Mouse (Mus musculus) hindbrain, embryonic 13.5 days (tissue): ENCODE data around the gene Dlx2. TPM values are rescaled to one million over a fixed set of nuclear protein-coding genes. Genes with fewer than 3 reads are reported as not detected.

ENCODE experiments used
- ATAC-seq: fragments of 200-750 bp; cut with Nextera tagmentation; 2 replicates; pipeline ENCODE4 v1.8.0; 2017; ENCODE audit warnings: moderate TSS enrichment; ENCODE audit not compliant: low FRiP score
- H3K27ac ChIP-seq: fragments of 300-500 bp; sonication (generic); 2 replicates; pipeline ENCODE4 v1.5.1; 2015; ENCODE audit warnings: inconsistent platforms, mild to moderate bottlenecking, moderate library complexity
- H3K27me3 ChIP-seq: fragments of 300-500 bp; sonication (generic); 2 replicates; pipeline ENCODE4 v1.6.1; 2015; ENCODE audit warnings: mild to moderate bottlenecking, inconsistent platforms
- H3K36me3 ChIP-seq: fragments of 300-500 bp; sonication (generic); 2 replicates; pipeline ENCODE4 v1.6.1; 2015; ENCODE audit warnings: mild to moderate bottlenecking, inconsistent platforms
- H3K4me1 ChIP-seq: fragments of 300-500 bp; sonication (generic); replicated peaks from 2 replicates; pipeline ENCODE4 v1.6.1; 2015; ENCODE audit warnings: inconsistent platforms
- H3K4me2 ChIP-seq: fragments of 300-500 bp; sonication (generic); 2 replicates; pipeline ENCODE4 v1.6.1; 2015; ENCODE audit warnings: inconsistent platforms, mild to moderate bottlenecking, moderate library complexity
- H3K4me3 ChIP-seq: fragments of 300-500 bp; sonication (generic); 2 replicates; pipeline ENCODE4 v1.5.1; 2015; ENCODE audit warnings: mild to moderate bottlenecking, inconsistent platforms
- H3K9ac ChIP-seq: fragments of 300-500 bp; sonication (generic); 2 replicates; pipeline ENCODE4 v1.6.1; 2015; ENCODE audit warnings: mild to moderate bottlenecking, inconsistent platforms
- H3K9me3 ChIP-seq: fragments of 300-500 bp; sonication (generic); 2 replicates; pipeline ENCODE4 v1.6.1; 2016; ENCODE audit warnings: inconsistent platforms
- WGBS: fragments of 180-500 bp; shearing (Covaris S2); methylation state at CpG from one replicate; pipeline ENCODE4 v1.1.7; 2015; 5-methylcytosine and 5-hydroxymethylcytosine counted together
- polyA plus RNA-seq: library from polyadenylated mRNA; unstranded; fragments of >200 nt; fragmentation: Nextera tagmentation; extraction: Ambion mirVana; gene quantifications from 2 replicates; pipeline ENCODE4 v1.2.1, GENCODE M21; 2015

The Dlx2 gene
- polyA plus RNA-seq, 1 experiment from 2014 or later, result 0.51 TPM

GRCm38 (mm10) chr2:71524763-71525162 is 21.8 kb downstream of the Dlx2 start:
- Histone ChIP-seq H3K27me3 (peaks cover 97% of the 10 kb centered on the region), H3K9me3 (no peaks in the 10 kb centered on the region), H3K9ac (no peak overlapping the region), H3K4me1 (peaks cover 12% of the 10 kb centered on the region), H3K4me3 (no peak overlapping the region), H3K4me2 (no peak overlapping the region), H3K36me3 (no peaks in the 10 kb centered on the region), H3K27ac (no peak overlapping the region)
- ATAC-seq, result no peak
- 26% methylated on average over 13 of the region's 13 CpGs for WGBS

GRCm38 (mm10) chr2:71523431-71523830 is 23.1 kb downstream of the Dlx2 start:
- Histone ChIP-seq H3K4me1 (no peaks in the 10 kb centered on the region), H3K4me2 (no peak overlapping the region), H3K9ac (no peak overlapping the region), H3K27me3 (peaks cover 97% of the 10 kb centered on the region), H3K9me3 (no peaks in the 10 kb centered on the region), H3K4me3 (no peak overlapping the region), H3K36me3 (no peaks in the 10 kb centered on the region), H3K27ac (no peak overlapping the region)
- WGBS, result 51% methylated on average over 4 of the region's 4 CpGs
- ATAC-seq, result no peak

DNA sequence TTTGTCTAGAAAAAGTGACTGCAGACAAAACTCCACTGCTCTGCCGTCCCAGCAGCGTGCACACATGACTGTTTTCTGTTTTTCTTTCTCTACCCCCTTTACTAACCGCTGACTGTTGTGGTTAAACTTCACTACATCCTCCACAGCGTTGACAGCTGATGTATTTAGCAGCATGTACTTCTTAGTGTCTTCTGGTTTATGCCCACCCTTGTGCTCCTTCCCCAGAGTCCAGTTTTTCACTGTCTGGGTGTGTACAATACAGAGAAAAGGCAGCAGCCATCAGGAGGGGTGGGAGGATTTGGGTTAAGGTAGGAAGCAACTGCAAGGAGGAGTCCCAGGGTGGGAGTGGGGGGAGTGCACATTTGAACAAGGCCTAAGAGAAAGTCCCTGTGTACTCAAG is 23.7 kb downstream of the Dlx2 start:
- 72% methylated on average over 4 of the region's 4 CpGs for WGBS
- no peak overlapping the region for H3K4me2 ChIP-seq

DNA sequence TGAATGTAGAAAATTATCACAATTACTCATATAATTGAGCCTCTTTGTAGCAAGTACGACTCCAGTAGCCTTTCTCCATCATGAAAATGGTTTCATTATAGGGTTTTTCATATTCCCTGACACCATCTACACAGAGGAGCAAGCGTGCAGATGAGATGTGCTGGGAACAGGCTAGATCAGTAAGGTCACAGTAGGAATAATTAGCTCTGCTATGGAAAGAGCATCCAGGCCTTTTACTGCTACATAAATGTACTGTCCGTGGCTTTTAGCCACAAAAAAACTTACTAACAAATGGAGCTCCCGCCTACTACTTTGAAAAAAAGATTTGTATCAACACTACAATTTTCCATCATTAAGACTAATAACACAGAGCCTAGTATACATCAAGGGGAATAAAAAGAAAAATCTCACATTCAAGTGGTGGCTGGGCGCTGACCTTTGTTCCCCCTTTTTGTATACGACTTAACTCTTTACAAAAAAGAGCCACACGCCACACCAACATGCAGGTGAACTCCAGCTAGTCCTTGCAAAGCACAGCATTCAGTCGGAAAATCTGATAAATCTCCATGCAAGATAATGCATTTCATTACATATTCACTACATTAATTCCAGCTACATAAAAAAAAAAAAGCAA is 29.0 kb downstream of the Dlx2 start:
- H3K27me3 ChIP-seq, result peaks cover 66% of the 10 kb centered on the region
- WGBS, result 31% methylated on average over 8 of the region's 8 CpGs

More for the DNA sequence above, 23.7 kb downstream of the Dlx2 start:
- no peak overlapping the region for H3K27ac ChIP-seq
- H3K4me1 ChIP-seq, result no peaks in the 10 kb centered on the region
- H3K4me3 ChIP-seq, result no peak overlapping the region
- H3K9ac ChIP-seq, result no peak overlapping the region
- no peaks in the 10 kb centered on the region for H3K36me3 ChIP-seq
- H3K9me3 ChIP-seq, result no peaks in the 10 kb centered on the region
- no peak for ATAC-seq
- H3K27me3 ChIP-seq, result peaks cover 97% of the 10 kb centered on the region

DNA sequence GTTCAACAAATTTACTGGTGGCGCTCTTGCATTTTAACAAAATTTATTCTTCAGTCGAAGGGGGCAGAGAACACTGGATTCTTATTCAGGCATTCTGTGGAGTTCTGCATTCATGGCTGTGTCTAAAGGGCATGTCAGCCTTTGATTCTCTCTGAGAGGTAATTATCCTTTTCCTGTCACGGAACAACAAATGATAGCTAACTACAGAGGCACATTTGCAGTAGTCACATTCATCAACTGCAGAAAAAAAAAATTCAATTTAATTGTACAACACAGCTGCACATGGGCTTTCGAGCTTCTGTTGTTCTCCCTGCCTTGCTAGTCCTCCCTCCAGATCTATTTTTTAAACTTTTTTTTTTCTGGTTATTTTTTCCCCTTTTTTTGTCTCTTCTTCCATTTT is 29.6 kb downstream of the Dlx2 start:
- no peak for ATAC-seq
- Histone ChIP-seq H3K4me2 (no peak overlapping the region), H3K9ac (no peak overlapping the region), H3K9me3 (no peaks in the 10 kb centered on the region), H3K27me3 (peaks cover 61% of the 10 kb centered on the region), H3K4me1 (0 out of 2 replicates have a peak, but pooled peaks cover 6% of the 10 kb centered on the region), H3K27ac (no peak overlapping the region), H3K36me3 (no peaks in the 10 kb centered on the region), H3K4me3 (no peak overlapping the region)
- WGBS, result 17% methylated on average over 4 of the region's 4 CpGs

More for the DNA sequence above, 29.0 kb downstream of the Dlx2 start:
- H3K4me2 ChIP-seq, result no peak overlapping the region
- no peaks in the 10 kb centered on the region for H3K36me3 ChIP-seq
- H3K4me3 ChIP-seq, result no peak overlapping the region
- no peak overlapping the region for H3K9ac ChIP-seq
- 0 out of 2 replicates have a peak, but pooled peaks cover 4% of the 10 kb centered on the region for H3K4me1 ChIP-seq
- H3K27ac ChIP-seq, result no peak overlapping the region
- ATAC-seq, result no peak
- H3K9me3 ChIP-seq, result no peaks in the 10 kb centered on the region

DNA sequence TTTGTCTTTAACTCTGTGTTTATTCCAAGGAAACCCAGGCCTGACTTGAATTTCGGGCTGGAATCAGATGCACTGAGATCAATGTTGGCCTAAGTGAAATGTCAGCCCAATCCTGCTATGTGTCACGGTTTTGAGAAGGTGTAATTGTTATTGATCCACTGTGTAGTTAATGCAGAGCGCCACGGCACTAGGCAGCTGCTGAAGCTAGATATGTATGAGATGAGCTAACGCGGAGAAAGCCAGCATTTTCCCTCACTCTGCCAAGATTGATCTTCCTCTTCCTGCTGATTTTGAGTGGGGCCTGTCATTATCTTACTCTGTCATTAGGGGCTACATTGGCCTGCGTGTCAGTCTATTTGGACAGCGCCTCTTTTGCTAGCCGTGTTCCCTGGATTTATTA is 34.2 kb downstream of the Dlx2 start:
- H3K9ac ChIP-seq, result no peak overlapping the region
- no peak overlapping the region for H3K4me2 ChIP-seq
- 0 out of 2 replicates have a peak overlapping the region, but pooled peaks have one; percentile 35 for H3K27ac ChIP-seq
- H3K36me3 ChIP-seq, result 0 out of 2 replicates have a peak, but pooled peaks cover 2% of the 10 kb centered on the region
- 63% methylated on average over 9 of the region's 9 CpGs for WGBS
- H3K9me3 ChIP-seq, result no peaks in the 10 kb centered on the region
- peaks cover 16% of the 10 kb centered on the region for H3K27me3 ChIP-seq
- no peak for ATAC-seq
- 0 out of 2 replicates have a peak, but pooled peaks cover 6% of the 10 kb centered on the region for H3K4me1 ChIP-seq
- no peak overlapping the region for H3K4me3 ChIP-seq

DNA sequence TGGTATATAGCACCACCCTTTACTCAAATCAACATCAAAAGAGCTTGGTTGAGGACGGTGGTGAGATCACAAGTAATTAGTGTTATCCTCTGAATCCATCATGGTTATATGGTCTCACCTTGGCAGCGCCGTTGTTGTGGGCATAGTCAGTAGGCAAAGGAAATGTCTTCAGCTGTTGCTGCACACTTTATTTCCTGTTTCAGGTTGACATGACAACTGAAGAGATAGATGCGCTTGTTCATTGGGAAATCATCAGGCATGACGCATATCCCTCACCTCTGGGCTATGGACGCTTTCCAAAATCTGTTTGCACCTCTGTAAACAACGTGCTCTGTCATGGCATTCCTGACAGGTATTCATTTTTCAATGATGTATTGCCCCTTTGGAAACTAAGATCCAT is 35.3 kb downstream of the Dlx2 start:
- peaks cover 16% of the 10 kb centered on the region for H3K27me3 ChIP-seq
- no peak overlapping the region for H3K4me2 ChIP-seq
- no peak overlapping the region for H3K9ac ChIP-seq
- H3K36me3 ChIP-seq, result 0 out of 2 replicates have a peak, but pooled peaks cover 2% of the 10 kb centered on the region
- WGBS, result 90% methylated on average over 7 of the region's 7 CpGs
- ATAC-seq, result no peak
- no peak overlapping the region for H3K4me3 ChIP-seq
- H3K9me3 ChIP-seq, result no peaks in the 10 kb centered on the region
- H3K27ac ChIP-seq, result no peak overlapping the region
- H3K4me1 ChIP-seq, result 0 out of 2 replicates have a peak, but pooled peaks cover 3% of the 10 kb centered on the region

- Histone ChIP-seq H3K4me3 (no peak overlapping the region), H3K9ac (no peak overlapping the region), H3K4me1 (0 out of 2 replicates have a peak, but pooled peaks cover 3% of the 10 kb centered on the region), H3K4me2 (no peak overlapping the region), H3K36me3 (no peaks in the 10 kb centered on the region), H3K27ac (no peak overlapping the region), H3K27me3 (no peaks in the 10 kb centered on the region), H3K9me3 (no peaks in the 10 kb centered on the region)
- no peak for ATAC-seq
- WGBS, result 83% methylated on average over 9 of the region's 9 CpGs
Observed at GRCm38 (mm10) chr2:71504852-71505251, 41.7 kb downstream of the Dlx2 start.

DNA sequence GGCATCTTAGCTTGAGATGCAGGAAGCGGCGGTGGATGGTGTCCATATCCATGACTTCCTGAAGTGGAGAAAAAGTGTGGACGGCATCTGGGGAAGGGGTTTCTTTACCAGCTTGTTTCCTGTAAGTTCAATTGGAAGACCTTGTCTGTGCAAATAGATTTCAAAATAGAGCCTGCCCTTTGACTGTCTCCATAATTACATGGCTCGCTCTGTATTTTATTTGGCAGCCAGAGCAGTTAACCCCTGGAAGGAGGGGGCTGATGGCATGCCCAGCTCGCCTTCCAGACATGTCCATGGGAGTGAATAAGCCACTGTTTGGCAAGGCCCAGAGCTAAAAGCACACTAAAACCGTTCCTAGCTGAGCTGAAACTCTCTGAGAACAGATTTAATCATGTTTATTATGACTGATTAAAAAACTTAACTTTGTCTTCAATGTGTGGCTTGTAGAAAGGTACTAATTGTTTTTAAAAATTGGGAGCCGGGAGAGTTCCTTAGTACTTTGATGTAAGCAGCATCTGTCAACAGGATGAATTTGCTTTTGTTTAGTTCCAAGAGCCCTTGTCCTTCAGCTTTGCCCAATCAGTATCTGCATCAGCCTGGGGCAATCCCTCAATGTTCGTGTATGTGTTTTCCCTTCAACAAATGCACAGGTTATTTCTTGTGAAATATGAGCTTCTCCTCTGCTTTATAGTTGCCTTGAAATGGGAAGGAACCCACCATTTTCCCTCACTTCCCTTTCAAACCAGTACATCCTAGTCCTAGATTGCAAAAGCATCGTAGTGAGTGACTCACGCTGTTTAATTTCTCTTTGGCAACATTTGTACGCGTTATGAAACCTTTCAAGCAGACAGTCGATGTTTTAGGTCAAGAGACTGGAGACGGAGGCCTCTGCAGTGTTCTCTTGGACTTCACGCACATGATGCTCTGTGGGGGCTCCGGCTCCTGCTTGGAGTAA is 47.0 kb downstream of the Dlx2 start:
- Histone ChIP-seq H3K4me3 (no peak overlapping the region), H3K27me3 (no peaks in the 10 kb centered on the region)
- 67% methylated on average over 16 of the region's 16 CpGs for WGBS

GRCm38 (mm10) chr2:71497175-71497574 is 49.4 kb downstream of the Dlx2 start:
- ATAC-seq, result no peak
- Histone ChIP-seq H3K36me3 (no peaks in the 10 kb centered on the region), H3K4me2 (no peak overlapping the region), H3K9ac (no peak overlapping the region), H3K27me3 (no peaks in the 10 kb centered on the region), H3K9me3 (no peaks in the 10 kb centered on the region), H3K4me1 (peaks cover 15% of the 10 kb centered on the region), H3K4me3 (no peak overlapping the region), H3K27ac (no peak overlapping the region)
- 61% methylated on average over 5 of the region's 5 CpGs for WGBS

More for the DNA sequence above, 47.0 kb downstream of the Dlx2 start:
- no peak for ATAC-seq
- Histone ChIP-seq H3K9me3 (no peaks in the 10 kb centered on the region), H3K4me1 (peaks cover 12% of the 10 kb centered on the region), H3K4me2 (no peak overlapping the region), H3K27ac (no peak overlapping the region), H3K9ac (no peak overlapping the region), H3K36me3 (no peaks in the 10 kb centered on the region)

DNA sequence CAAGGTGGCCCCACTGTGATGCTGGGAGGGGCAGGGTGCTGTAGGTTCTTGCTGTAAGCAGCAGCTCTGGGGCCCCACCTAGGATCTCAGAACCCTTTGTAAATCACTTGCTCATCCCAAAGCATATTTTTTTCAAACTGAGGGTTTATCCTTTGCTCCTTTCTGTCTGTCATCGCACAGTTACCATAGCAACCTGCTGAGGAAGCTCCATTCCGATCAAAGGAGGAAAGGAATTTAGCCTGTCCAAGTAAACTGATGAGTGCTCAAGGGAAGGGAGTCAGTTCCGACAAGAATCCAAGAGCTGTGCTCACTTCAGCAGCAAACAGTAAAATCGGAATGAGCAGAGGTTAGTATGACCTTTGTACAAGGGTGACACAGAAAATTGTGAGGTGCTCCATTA is 51.6 kb downstream of the Dlx2 start:
- Histone ChIP-seq H3K27me3 (no peaks in the 10 kb centered on the region), H3K27ac (no peak overlapping the region), H3K36me3 (no peaks in the 10 kb centered on the region), H3K9me3 (no peaks in the 10 kb centered on the region), H3K4me1 (peaks cover 14% of the 10 kb centered on the region), H3K9ac (no peak overlapping the region), H3K4me3 (no peak overlapping the region), H3K4me2 (no peak overlapping the region)
- WGBS, result 11% methylated on average over 4 of the region's 4 CpGs
- ATAC-seq, result no peak

GRCm38 (mm10) chr2:71494503-71494902 is 52.1 kb downstream of the Dlx2 start:
- Histone ChIP-seq H3K27ac (no peak overlapping the region), H3K4me3 (no peak overlapping the region), H3K9me3 (no peaks in the 10 kb centered on the region), H3K4me2 (no peak overlapping the region), H3K4me1 (peaks cover 12% of the 10 kb centered on the region), H3K9ac (no peak overlapping the region), H3K36me3 (no peaks in the 10 kb centered on the region), H3K27me3 (no peaks in the 10 kb centered on the region)
- no peak for ATAC-seq
- 47% methylated on average over 10 of the region's 10 CpGs for WGBS
